Mouse (Mus musculus) forebrain, postnatal 0 days (tissue): ENCODE data around the gene Hinfp. TPM values are rescaled to one million over a fixed set of nuclear protein-coding genes. Genes with fewer than 3 reads are reported as not detected.
A peak's percentile ranks its signal among the peaks of the same experiment; 100 is the strongest.

Experiments used
- ATAC-seq: fragments of 200-750 bp; cut with Nextera tagmentation; 2 replicates; pipeline ENCODE4 v1.8.0; 2017; ENCODE audit warnings: mild to moderate bottlenecking, moderate library complexity
- DNase-seq: peaks from one replicate; pipeline ENCODE4 v3.0.0-alpha.2; 2015
- H3K27ac ChIP-seq: fragments of 300-500 bp; sonication (generic); 2 replicates; pipeline ENCODE4 v1.5.1; 2014; ENCODE audit warnings: low read depth, mild to moderate bottlenecking, antibody characterized with exemption, low read length, moderate library complexity, mixed read lengths
- H3K27me3 ChIP-seq: fragments of 300-500 bp; sonication (generic); 2 replicates; pipeline ENCODE4 v1.6.1; 2014; ENCODE audit warnings: mild to moderate bottlenecking, low read length, mixed read lengths; ENCODE audit not compliant: insufficient read depth
- H3K36me3 ChIP-seq: fragments of 300-500 bp; sonication (generic); 2 replicates; pipeline ENCODE4 v1.6.1; 2014; ENCODE audit warnings: mild to moderate bottlenecking, moderate library complexity; ENCODE audit not compliant: insufficient read depth
- H3K4me1 ChIP-seq: fragments of 300-500 bp; sonication (generic); 2 replicates; pipeline ENCODE4 v1.6.1; 2014; ENCODE audit warnings: antibody characterized with exemption; ENCODE audit not compliant: insufficient read depth
- H3K4me2 ChIP-seq: fragments of 300-500 bp; sonication (generic); 2 replicates; pipeline ENCODE4 v1.6.1; 2014; ENCODE audit warnings: low read depth, mild to moderate bottlenecking, moderate library complexity
- H3K4me3 ChIP-seq: fragments of 300-500 bp; sonication (generic); 2 replicates; pipeline ENCODE4 v1.5.1; 2014; ENCODE audit warnings: low read depth, low read length, mixed read lengths
- H3K9ac ChIP-seq: fragments of 300-500 bp; sonication (generic); 2 replicates; pipeline ENCODE4 v1.6.1; 2014; ENCODE audit warnings: mild to moderate bottlenecking
- H3K9me3 ChIP-seq: fragments of 300-500 bp; sonication (generic); 2 replicates; pipeline ENCODE4 v1.6.1; 2016; ENCODE audit warnings: low read length
- CTCF ChIP-seq: sonication (generic); IDR thresholded peaks from 2 replicates; pipeline ENCODE4 v1.5.1; 2016; ENCODE audit warnings: antibody characterized with exemption, control low read depth, low read depth
- WGBS: fragments of 180-500 bp; shearing (Covaris S2); extraction: QIAGEN DNeasy Blood & Tissue Kit; methylation state at CpG from one replicate; pipeline ENCODE4 v1.1.7; 2014; 5-methylcytosine and 5-hydroxymethylcytosine counted together
- polyA plus RNA-seq: library from polyadenylated mRNA; unstranded; fragments of >200 nt; fragmentation: Nextera tagmentation; extraction: Ambion mirVana; gene quantifications from 2 replicates; pipeline ENCODE4 v1.2.1, GENCODE M21; 2015
- total RNA-seq: library from RNA; depleted of rRNA; stranded (reverse); fragments of >200 nt; gene quantifications from 2 replicates; pipeline ENCODE4 v1.2.3, GENCODE M21; 2014

Gene Hinfp
- total and polyA plus RNA-seq, 2 experiments from 2014 or later: 14.2 to 29.5 TPM

- DNase-seq (no peak), ATAC-seq (no peak)
- 75% methylated on average over 8 of the region's 8 CpGs for WGBS
- Histone ChIP-seq H3K36me3 (no peaks in the 10 kb centered on the region; the same call in 1 of the 2 replicates), H3K4me2 (no peak overlapping the region), H3K27me3 (no peaks in the 10 kb centered on the region), H3K9ac (no peak overlapping the region), H3K27ac (no peak overlapping the region), H3K4me1 (peaks cover 8% of the 10 kb centered on the region), H3K9me3 (no peaks in the 10 kb centered on the region), H3K4me3 (no peak overlapping the region)
- no peak for TF ChIP-seq CTCF
Observed at GRCm38 (mm10) chr9:44256213-44256612, 49.3 kb downstream of the Hinfp start.

GRCm38 (mm10) chr9:44255136-44255521 is 50.3 kb downstream of the Hinfp start:
- TF ChIP-seq CTCF: no peak
- 22% methylated on average over 6 of the region's 6 CpGs for WGBS
- no peak overlapping the region for H3K9ac ChIP-seq
- H3K4me1 ChIP-seq: peaks cover 12% of the 10 kb centered on the region
- H3K27me3 ChIP-seq: no peaks in the 10 kb centered on the region
- no peak overlapping the region for H3K4me3 ChIP-seq
- DNase-seq (no peak), ATAC-seq (no peak)
- H3K9me3 ChIP-seq: no peaks in the 10 kb centered on the region
- peak overlapping the region; percentile 66 for H3K27ac ChIP-seq
- no peaks in the 10 kb centered on the region; the same call in 1 of the 2 replicates for H3K36me3 ChIP-seq
- H3K4me2 ChIP-seq: no peak overlapping the region

GRCm38 (mm10) chr9:44254508-44255135 is 50.8 kb downstream of the Hinfp start:
- no peak overlapping the region for H3K4me2 ChIP-seq
- peak; percentile 53 for DNase-seq
- H3K9ac ChIP-seq: no peak overlapping the region
- H3K4me3 ChIP-seq: no peak overlapping the region
- ATAC-seq: peak; percentile 71; the same call in 1 of the 2 replicates
- peak overlapping the region; percentile 66 for H3K27ac ChIP-seq
- WGBS: 3% methylated on average over 5 of the region's 5 CpGs
- no peaks in the 10 kb centered on the region; the same call in 1 of the 2 replicates for H3K36me3 ChIP-seq
- H3K27me3 ChIP-seq: no peaks in the 10 kb centered on the region
- peaks cover 12% of the 10 kb centered on the region for H3K4me1 ChIP-seq
- no peaks in the 10 kb centered on the region for H3K9me3 ChIP-seq
- no peak for TF ChIP-seq CTCF

GRCm38 (mm10) chr9:44253441-44253840 is 52.0 kb downstream of the Hinfp start:
- H3K4me2 ChIP-seq: no peak overlapping the region
- H3K4me3 ChIP-seq: no peak overlapping the region
- 57% methylated on average over 6 of the region's 6 CpGs for WGBS
- 0 out of 2 replicates have a peak overlapping the region, but pooled peaks have one; percentile 66 for H3K27ac ChIP-seq
- no peak for ATAC-seq
- H3K9me3 ChIP-seq: no peaks in the 10 kb centered on the region
- no peak for TF ChIP-seq CTCF
- DNase-seq: no peak
- H3K27me3 ChIP-seq: no peaks in the 10 kb centered on the region
- H3K9ac ChIP-seq: no peak overlapping the region
- no peaks in the 10 kb centered on the region; the same call in 1 of the 2 replicates for H3K36me3 ChIP-seq
- peaks cover 12% of the 10 kb centered on the region for H3K4me1 ChIP-seq

- TF ChIP-seq CTCF: no peak
- ATAC-seq (no peak), DNase-seq (no peak)
- peaks cover 12% of the 10 kb centered on the region for H3K4me1 ChIP-seq
- H3K27ac ChIP-seq: 0 out of 2 replicates have a peak within 1 kb of the TSS, but pooled peaks have one; percentile 29
- no peak within 1 kb of the TSS for H3K4me2 ChIP-seq
- no peaks in the 10 kb centered on the region for H3K9me3 ChIP-seq
- no peaks in the 10 kb centered on the region; the same call in 1 of the 2 replicates for H3K36me3 ChIP-seq
- no peaks in the 10 kb centered on the region for H3K27me3 ChIP-seq
- no peak within 1 kb of the TSS for H3K9ac ChIP-seq
- no peak within 1 kb of the TSS for H3K4me3 ChIP-seq
- 89% methylated on average over 10 of the region's 10 CpGs for WGBS
Observed at GRCm38 (mm10) chr9:44251314-44251713, 54.2 kb downstream of the Hinfp start, which contains the start of gene Pdzd3. TSS of gene Pdzd3 (minus strand) at chr9:44251471.

- H3K36me3 ChIP-seq: no peaks in the 10 kb centered on the region; the same call in 1 of the 2 replicates
- H3K9me3 ChIP-seq: no peaks in the 10 kb centered on the region
- peaks cover 12% of the 10 kb centered on the region for H3K4me1 ChIP-seq
- DNase-seq (peak; percentile 45), ATAC-seq (peak; percentile 71)
- H3K4me2 ChIP-seq: no peak overlapping the region
- WGBS: 34% methylated on average over 4 of the region's 4 CpGs
- no peaks in the 10 kb centered on the region for H3K27me3 ChIP-seq
- no peak overlapping the region for H3K9ac ChIP-seq
- no peak overlapping the region for H3K4me3 ChIP-seq
- no peak for TF ChIP-seq CTCF
- H3K27ac ChIP-seq: 0 out of 2 replicates have a peak overlapping the region, but pooled peaks have one; percentile 29
Observed at GRCm38 (mm10) chr9:44250445-44250844, 55.0 kb downstream of the Hinfp start.
